Mouse (Mus musculus) lung, embryonic 14.5 days (tissue): ENCODE data around the gene N4bp2. TPM values are rescaled to one million over a fixed set of nuclear protein-coding genes. Genes with fewer than 3 reads are reported as not detected.
"Not testable (repeated sequence)": the region's sequence is repeated elsewhere in the genome, so short reads cannot be mapped to it uniquely, and the experiment has no call there.

Experiments
- ATAC-seq: fragments of 200-750 bp; cut with Nextera tagmentation; 2 replicates; pipeline ENCODE4 v1.8.0; 2017; ENCODE audit warnings: mild to moderate bottlenecking, moderate TSS enrichment, moderate library complexity; ENCODE audit not compliant: insufficient read depth
- DNase-seq: peaks from one replicate; pipeline ENCODE4 v3.0.0-alpha.2; 2015
- H3K27ac ChIP-seq: fragments of 300-500 bp; sonication (generic); 2 replicates; pipeline ENCODE4 v1.5.1; 2014; ENCODE audit warnings: low read depth, mild to moderate bottlenecking, moderate library complexity
- H3K27me3 ChIP-seq: fragments of 300-500 bp; sonication (generic); 2 replicates; pipeline ENCODE4 v1.6.1; 2014; ENCODE audit warnings: low read length, control low read depth; ENCODE audit not compliant: insufficient read depth
- H3K36me3 ChIP-seq: fragments of 300-500 bp; sonication (generic); 2 replicates; pipeline ENCODE4 v1.6.1; 2014; ENCODE audit warnings: control low read depth; ENCODE audit not compliant: insufficient read depth
- H3K4me1 ChIP-seq: fragments of 300-500 bp; sonication (generic); 2 replicates; pipeline ENCODE4 v1.6.1; 2014; ENCODE audit warnings: antibody characterized with exemption, control low read depth; ENCODE audit not compliant: insufficient read depth
- H3K4me2 ChIP-seq: fragments of 300-500 bp; sonication (generic); 2 replicates; pipeline ENCODE4 v1.6.1; 2014; ENCODE audit warnings: mild to moderate bottlenecking
- H3K4me3 ChIP-seq: fragments of 300-500 bp; sonication (generic); 2 replicates; pipeline ENCODE4 v1.5.1; 2014; ENCODE audit warnings: low read depth, low read length
- H3K9ac ChIP-seq: fragments of 300-500 bp; sonication (generic); 2 replicates; pipeline ENCODE4 v1.6.1; 2014
- H3K9me3 ChIP-seq: fragments of 300-500 bp; sonication (generic); 2 replicates; pipeline ENCODE4 v1.6.1; 2016; ENCODE audit warnings: low read depth, low read length, control low read depth
- CTCF ChIP-seq: IDR thresholded peaks from 2 replicates; pipeline ENCODE4 v1.5.1; 2016; ENCODE audit warnings: antibody characterized with exemption, low read depth
- WGBS: fragments of 180-500 bp; shearing (Covaris S2); extraction: QIAGEN DNeasy Blood & Tissue Kit; methylation state at CpG from one replicate; pipeline ENCODE4 v1.1.7; 2014; 5-methylcytosine and 5-hydroxymethylcytosine counted together
- polyA plus RNA-seq: library from polyadenylated mRNA; unstranded; fragments of >200 nt; fragmentation: Nextera tagmentation; extraction: Ambion mirVana; gene quantifications from 2 replicates; pipeline ENCODE4 v1.2.1, GENCODE M21; 2014

N4bp2 gene
- polyA plus RNA-seq, 1 experiment from 2014 or later: 33.2 TPM

DNA sequence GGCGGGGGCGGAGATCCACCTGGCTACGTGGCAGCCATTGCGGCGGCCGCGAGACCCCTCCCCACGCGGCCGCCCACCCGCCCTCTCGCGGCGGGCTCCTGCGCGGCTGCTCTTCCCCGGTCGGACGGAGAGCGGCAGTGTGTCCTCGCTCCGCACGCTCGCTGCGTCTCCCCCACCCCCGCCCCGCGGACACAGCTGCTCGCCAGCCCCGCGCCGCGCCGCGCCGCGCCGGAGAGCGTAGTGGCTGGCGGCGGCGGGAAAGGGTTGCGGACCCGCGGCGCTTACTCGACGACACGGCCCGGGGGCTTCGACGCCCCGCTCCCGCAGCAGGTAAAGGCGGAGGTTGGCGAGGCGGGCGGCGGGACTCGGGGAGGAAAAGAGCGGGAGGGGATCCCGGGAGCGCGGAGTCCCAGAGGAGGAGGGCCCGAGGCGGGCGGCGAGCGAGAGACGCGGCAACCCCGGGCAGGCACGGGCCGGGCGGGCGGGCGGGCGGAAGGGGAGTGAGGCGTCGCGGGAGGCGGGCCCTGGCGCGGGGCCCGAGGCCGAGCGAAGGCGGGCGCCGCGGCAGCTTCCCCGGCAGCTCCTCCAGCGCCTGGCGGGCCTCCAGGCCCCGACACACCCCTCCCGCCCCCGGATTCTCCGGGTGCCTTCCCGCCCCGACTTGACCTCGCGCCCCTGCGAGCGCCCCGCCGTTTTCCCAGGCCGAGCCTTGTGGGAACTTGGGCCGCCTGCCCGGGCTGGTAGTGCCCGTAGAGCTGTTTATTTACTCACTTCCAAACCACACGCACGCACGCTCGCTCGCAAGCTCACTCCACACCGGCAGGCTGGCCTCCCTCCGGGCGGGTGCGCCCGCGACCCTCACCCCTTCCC, 830 bp downstream of the N4bp2 start:
- H3K4me2 ChIP-seq: peak overlapping the region; percentile 83
- H3K27ac ChIP-seq: peak overlapping the region; percentile 100
- H3K27me3 ChIP-seq: no peaks in the 10 kb centered on the region
- ATAC-seq (peak; percentile 82), DNase-seq (peak; percentile 91)
- H3K9ac ChIP-seq: peak overlapping the region; percentile 100
- H3K4me3 ChIP-seq: peak overlapping the region; percentile 94
- H3K4me1 ChIP-seq: peaks cover 9% of the 10 kb centered on the region; the same call in 1 of the 2 replicates
- under 1% methylated on average over 57 of the region's 121 CpGs for WGBS
- TF ChIP-seq CTCF: peak; percentile 39
- no peaks in the 10 kb centered on the region for H3K36me3 ChIP-seq
- no peaks in the 10 kb centered on the region for H3K9me3 ChIP-seq

DNA sequence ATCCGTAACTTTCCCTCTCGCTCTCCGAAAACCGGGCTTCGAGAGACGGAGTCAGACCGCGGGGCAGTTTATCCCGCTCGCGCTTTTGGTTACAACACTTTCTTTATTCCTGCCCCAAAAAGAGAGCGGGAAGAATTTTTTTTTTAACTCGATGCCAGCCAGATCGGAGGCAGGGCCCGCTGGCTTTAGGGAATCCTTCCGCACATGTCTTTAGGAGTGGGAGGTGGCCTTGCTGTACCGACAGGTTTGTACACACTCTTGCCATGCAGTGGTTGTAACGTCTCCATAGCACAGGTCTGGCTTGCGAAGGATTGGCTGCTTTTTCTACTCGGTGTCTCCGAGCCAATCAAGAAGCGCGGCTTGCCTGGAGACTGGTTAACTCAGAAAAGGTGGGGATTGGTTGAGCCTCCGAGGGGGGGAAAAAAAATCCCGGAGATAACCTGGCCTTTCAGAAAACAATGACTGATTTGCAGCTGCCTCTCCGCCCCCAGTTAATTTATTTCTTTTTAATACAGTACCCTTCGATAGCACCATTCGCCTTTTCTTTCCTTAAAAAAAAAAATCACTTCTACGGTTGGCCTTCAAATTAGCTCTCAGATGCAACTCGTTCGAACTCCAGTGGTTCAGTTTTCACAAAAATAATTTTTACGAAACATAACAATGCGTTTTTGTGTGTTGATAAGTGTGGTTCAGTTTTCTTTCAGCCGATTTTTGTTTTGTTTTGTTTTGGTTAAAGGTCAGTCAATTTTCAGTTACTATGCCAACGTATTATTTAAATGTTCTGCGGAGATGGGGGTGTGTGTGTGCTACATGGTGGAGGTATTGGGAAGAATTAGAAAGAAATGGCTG, 1.7 kb downstream of the N4bp2 start:
- Histone ChIP-seq H3K4me1 (peaks cover 9% of the 10 kb centered on the region; the same call in 1 of the 2 replicates), H3K9ac (peak overlapping the region; percentile 100), H3K9me3 (no peaks in the 10 kb centered on the region), H3K4me3 (peak overlapping the region; percentile 94), H3K27ac (peak overlapping the region; percentile 100), H3K4me2 (peak overlapping the region; percentile 83), H3K36me3 (no peaks in the 10 kb centered on the region), H3K27me3 (no peaks in the 10 kb centered on the region)
- DNase-seq (peak; percentile 95), ATAC-seq (peak; percentile 88)
- WGBS: 3% methylated on average over 36 of the region's 36 CpGs
- TF ChIP-seq CTCF: no peak

DNA sequence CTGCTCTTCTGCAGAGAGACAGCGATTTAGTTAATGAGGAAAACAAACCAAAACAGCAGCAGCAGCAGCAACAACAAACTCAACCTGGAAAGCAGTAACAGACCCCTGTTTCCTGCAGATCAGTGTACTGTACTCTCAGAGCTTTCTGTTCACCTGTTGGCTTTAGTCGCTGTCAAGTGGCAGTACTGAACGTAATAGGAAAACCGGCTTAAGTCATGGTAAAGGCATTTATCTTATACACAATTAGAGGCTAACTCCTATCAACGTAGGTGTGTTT, 2.3 kb downstream of the N4bp2 start:
- Histone ChIP-seq H3K9me3 (no peaks in the 10 kb centered on the region), H3K4me2 (peak overlapping the region; percentile 83), H3K4me1 (peaks cover 9% of the 10 kb centered on the region; the same call in 1 of the 2 replicates), H3K4me3 (peak overlapping the region; percentile 94), H3K36me3 (no peaks in the 10 kb centered on the region), H3K27ac (peak overlapping the region; percentile 100), H3K27me3 (no peaks in the 10 kb centered on the region), H3K9ac (peak overlapping the region; percentile 100)
- no peak for ATAC-seq
- TF ChIP-seq CTCF: no peak
- 34% methylated on average over 5 of the region's 5 CpGs for WGBS
- DNase-seq: no peak

DNA sequence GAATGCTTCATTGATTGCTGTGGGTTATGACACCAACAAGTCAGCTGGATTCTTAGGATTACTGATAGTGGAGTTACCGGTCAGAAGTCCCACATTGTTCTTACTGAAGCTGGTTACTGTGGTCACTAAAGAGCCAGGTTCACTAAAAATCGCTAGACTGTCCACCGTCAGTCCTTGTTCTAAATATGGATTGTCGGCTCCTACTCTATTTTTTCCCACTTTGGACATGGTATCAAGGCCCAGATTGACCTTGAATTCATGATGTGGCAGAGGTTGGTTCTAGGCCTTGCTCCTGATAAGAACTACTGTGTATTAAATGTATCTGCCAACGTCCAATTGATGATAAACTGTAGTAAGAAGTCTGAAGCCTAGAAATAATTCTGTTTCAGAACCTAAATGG, 4.7 kb downstream of the N4bp2 start:
- H3K9me3 ChIP-seq: no peaks in the 10 kb centered on the region
- no peak overlapping the region for H3K4me3 ChIP-seq
- no peak for TF ChIP-seq CTCF
- no peak overlapping the region for H3K4me2 ChIP-seq
- ATAC-seq: no peak
- no peaks in the 10 kb centered on the region for H3K4me1 ChIP-seq
- no peak for DNase-seq
- H3K27ac ChIP-seq: no peak overlapping the region
- WGBS: 84% methylated on average over 5 of the region's 5 CpGs
- no peaks in the 10 kb centered on the region for H3K27me3 ChIP-seq
- H3K9ac ChIP-seq: no peak overlapping the region
- no peaks in the 10 kb centered on the region for H3K36me3 ChIP-seq

DNA sequence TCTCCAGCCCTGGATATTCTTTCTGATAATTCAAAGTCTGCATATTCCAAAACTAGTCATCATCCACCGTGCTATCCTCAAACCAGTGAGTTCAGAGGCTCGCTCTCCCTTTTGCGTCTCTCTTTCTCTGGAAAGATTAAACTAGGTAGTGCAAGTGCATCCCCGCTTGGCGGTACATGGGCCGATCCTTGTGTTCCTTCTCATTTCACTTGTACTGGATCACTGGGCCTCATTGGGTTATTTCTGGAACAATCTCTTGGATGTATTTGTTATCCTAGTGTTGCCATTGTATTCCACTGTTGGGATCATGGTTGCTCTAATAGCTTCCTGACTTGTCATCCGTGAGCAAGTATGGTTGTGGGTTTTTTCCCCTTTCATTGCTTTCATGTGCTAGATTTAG, 6.7 kb downstream of the N4bp2 start:
- Histone ChIP-seq H3K4me2 (no peak overlapping the region), H3K9me3 (no peaks in the 10 kb centered on the region), H3K27ac (no peak overlapping the region), H3K27me3 (no peaks in the 10 kb centered on the region), H3K4me1 (no peaks in the 10 kb centered on the region), H3K4me3 (no peak overlapping the region), H3K9ac (no peak overlapping the region), H3K36me3 (0 out of 2 replicates have a peak, but pooled peaks cover 5% of the 10 kb centered on the region)
- no peak for TF ChIP-seq CTCF
- 90% methylated on average over 7 of the region's 7 CpGs for WGBS
- DNase-seq (no peak), ATAC-seq (no peak)

DNA sequence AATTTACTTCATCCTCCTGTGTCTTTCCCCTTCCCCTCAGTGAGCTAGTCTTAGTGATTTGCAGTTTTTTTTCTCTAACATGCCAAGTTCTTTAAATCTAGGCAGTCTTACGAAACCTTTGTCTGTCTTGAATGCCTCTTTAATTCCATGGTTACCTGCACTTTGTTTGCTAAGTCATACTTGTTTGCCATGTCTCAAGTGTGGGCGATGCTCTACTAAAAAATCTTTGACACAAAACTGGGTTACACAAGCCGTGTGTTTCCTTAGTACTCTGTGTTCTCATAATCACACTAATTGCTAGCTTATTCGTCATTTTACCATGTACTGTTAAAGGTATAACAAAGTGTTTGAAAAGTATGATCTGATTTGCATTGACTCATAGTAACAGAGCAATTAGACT, 7.2 kb downstream of the N4bp2 start:
- Histone ChIP-seq H3K9ac (no peak overlapping the region), H3K9me3 (no peaks in the 10 kb centered on the region), H3K27me3 (no peaks in the 10 kb centered on the region), H3K4me1 (no peaks in the 10 kb centered on the region), H3K36me3 (peaks cover 8% of the 10 kb centered on the region; the same call in 1 of the 2 replicates), H3K4me3 (no peak overlapping the region), H3K27ac (no peak overlapping the region), H3K4me2 (no peak overlapping the region)
- 77% methylated on average over 4 of the region's 4 CpGs for WGBS
- DNase-seq (peak; percentile 24), ATAC-seq (no peak)
- no peak for TF ChIP-seq CTCF

DNA sequence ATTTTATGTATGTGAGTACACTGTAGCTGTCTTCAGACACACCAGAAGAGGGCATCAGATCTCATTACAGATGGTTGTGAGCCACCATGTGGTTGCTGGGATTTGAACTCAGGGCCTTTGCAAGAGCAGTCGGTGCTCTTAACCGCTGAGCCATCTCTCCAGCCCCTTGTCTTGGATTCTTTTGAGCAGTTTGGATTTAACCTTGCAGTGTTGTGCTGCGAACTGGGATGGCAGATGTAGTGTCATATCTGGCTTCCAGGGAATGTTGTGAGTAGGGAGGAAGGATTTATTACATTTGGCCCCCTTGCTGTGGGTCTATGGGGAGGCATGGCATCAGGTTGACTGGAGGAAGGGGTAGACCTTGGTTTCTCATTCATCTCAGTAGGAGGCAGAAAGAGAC, 10.6 kb downstream of the N4bp2 start:
- WGBS: 98% methylated on average over 3 of the region's 3 CpGs

More for the DNA sequence above, 10.6 kb downstream of the N4bp2 start:
- H3K4me2 ChIP-seq, H3K27me3 ChIP-seq, H3K4me1 ChIP-seq, H3K9me3 ChIP-seq, H3K4me3 ChIP-seq, DNase-seq, H3K27ac ChIP-seq, ATAC-seq, H3K9ac ChIP-seq: not testable (repeated sequence)
- H3K36me3 ChIP-seq: peaks cover 28% of the 10 kb centered on the region
